Mouse (Mus musculus): ENCODE data around the gene Gm13694. TPM values are rescaled to one million over a fixed set of nuclear protein-coding genes. Genes with fewer than 3 reads are reported as not detected.
"Not testable (repeated sequence)": the region's sequence is repeated elsewhere in the genome, so short reads cannot be mapped to it uniquely, and the experiment has no call there.

Gene Gm13694
- polyA plus RNA-seq, 1 experiment: not detected

DNA sequence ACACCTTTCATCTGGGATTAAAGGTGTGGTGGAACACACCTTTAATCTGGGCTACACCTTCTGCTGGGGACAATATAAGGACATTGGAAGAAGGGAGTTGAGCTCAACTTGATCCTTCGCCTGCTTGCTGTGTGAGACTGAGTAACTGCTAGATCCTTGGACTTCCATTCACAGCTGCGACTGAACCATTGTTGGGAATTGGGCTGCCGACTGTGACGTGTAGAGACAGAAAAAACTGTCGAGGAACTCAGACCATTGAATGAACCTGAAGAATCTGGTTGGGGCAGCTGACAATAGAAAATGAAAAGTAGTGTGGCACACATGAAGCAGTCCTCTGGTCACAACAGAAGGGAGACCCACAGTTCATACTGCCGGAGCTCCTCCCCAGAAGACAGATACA is 5.9 kb upstream of the Gm13694 start, which contains the start of gene Gm13696:
Gm13696 (plus strand) TSS at position 301 of the 400 bp plus-strand sequence.
- H3ac ChIP-seq (ENCODE audit: control insufficient read depth, insufficient read length); H3K27me3 ChIP-seq (ENCODE audit: control insufficient read depth, insufficient read depth, insufficient read length); H3K4me2 ChIP-seq (ENCODE audit: low read depth): not testable (repeated sequence)

DNA sequence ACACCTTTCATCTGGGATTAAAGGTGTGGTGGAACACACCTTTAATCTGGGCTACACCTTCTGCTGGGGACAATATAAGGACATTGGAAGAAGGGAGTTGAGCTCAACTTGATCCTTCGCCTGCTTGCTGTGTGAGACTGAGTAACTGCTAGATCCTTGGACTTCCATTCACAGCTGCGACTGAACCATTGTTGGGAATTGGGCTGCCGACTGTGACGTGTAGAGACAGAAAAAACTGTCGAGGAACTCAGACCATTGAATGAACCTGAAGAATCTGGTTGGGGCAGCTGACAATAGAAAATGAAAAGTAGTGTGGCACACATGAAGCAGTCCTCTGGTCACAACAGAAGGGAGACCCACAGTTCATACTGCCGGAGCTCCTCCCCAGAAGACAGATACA is 5.7 kb downstream of the Gm13694 start, which contains the start of gene Gm13697:
Gm13697 (plus strand) TSS at position 301 of the 400 bp plus-strand sequence.
- not testable (repeated sequence) for H3K4me3 ChIP-seq; H3K36me3 ChIP-seq (ENCODE audit: control insufficient read depth, insufficient read depth); H3K79me2 ChIP-seq (ENCODE audit: control insufficient read depth, insufficient read depth); H3K4me2 ChIP-seq (ENCODE audit: low read depth); H3K27me3 ChIP-seq (ENCODE audit: control insufficient read depth, insufficient read depth, insufficient read length); H3ac ChIP-seq (ENCODE audit: control insufficient read depth, insufficient read length)

More for the DNA sequence above, 5.9 kb upstream of the Gm13694 start, which contains the start of gene Gm13696:
- H3K36me3 ChIP-seq (ENCODE audit: control insufficient read depth, insufficient read depth); H3K4me3 ChIP-seq; H3K79me2 ChIP-seq (ENCODE audit: control insufficient read depth, insufficient read depth): not testable (repeated sequence)

DNA sequence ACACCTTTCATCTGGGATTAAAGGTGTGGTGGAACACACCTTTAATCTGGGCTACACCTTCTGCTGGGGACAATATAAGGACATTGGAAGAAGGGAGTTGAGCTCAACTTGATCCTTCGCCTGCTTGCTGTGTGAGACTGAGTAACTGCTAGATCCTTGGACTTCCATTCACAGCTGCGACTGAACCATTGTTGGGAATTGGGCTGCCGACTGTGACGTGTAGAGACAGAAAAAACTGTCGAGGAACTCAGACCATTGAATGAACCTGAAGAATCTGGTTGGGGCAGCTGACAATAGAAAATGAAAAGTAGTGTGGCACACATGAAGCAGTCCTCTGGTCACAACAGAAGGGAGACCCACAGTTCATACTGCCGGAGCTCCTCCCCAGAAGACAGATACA is 11.5 kb downstream of the Gm13694 start, which contains the start of gene Gm13691:
Gm13691 (plus strand) TSS at position 301 of the 400 bp plus-strand sequence.
- H3K4me2 ChIP-seq (ENCODE audit: low read depth); H3K36me3 ChIP-seq (ENCODE audit: control insufficient read depth, insufficient read depth); H3K79me2 ChIP-seq (ENCODE audit: control insufficient read depth, insufficient read depth); H3K4me3 ChIP-seq; H3K27me3 ChIP-seq (ENCODE audit: control insufficient read depth, insufficient read depth, insufficient read length); H3ac ChIP-seq (ENCODE audit: control insufficient read depth, insufficient read length): not testable (repeated sequence)

DNA sequence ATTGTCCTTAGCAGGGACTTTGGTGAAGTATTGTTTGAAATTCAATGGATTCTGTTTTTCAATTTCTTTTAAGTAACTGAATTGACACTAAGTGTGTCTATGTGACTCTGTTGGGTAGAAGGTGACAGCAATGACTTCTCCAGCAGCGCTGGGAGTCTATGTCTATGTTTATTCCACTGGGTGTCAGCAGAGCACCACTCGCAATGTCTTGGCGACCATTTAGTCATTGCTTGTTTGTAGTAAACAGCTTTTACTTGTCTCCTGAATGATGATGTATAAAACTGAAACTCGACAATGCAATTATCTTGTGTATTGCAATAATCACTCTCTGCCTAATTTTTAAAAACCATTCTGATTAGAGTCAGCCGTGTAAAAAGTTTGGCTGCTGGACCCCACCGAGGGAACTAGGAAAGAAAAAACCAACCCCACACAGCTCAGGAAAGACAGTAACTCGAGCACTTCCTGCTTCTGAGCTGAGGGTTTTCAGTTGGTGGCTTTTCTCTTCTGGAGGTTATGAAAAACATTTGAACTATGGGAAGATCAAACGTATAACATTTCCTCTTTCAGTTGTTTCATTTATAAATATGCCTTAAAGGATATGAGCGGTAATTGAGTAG is 15.0 kb downstream of the Gm13694 start:
- not testable (repeated sequence) for H3K4me3 ChIP-seq; H3K27me3 ChIP-seq (ENCODE audit: control insufficient read depth, insufficient read depth, insufficient read length); H3ac ChIP-seq (ENCODE audit: control insufficient read depth, insufficient read length); H3K79me2 ChIP-seq (ENCODE audit: control insufficient read depth, insufficient read depth); H3K36me3 ChIP-seq (ENCODE audit: control insufficient read depth, insufficient read depth)
- peak overlapping the region; percentile 68 for H3K4me2 ChIP-seq (ENCODE audit: low read depth)

DNA sequence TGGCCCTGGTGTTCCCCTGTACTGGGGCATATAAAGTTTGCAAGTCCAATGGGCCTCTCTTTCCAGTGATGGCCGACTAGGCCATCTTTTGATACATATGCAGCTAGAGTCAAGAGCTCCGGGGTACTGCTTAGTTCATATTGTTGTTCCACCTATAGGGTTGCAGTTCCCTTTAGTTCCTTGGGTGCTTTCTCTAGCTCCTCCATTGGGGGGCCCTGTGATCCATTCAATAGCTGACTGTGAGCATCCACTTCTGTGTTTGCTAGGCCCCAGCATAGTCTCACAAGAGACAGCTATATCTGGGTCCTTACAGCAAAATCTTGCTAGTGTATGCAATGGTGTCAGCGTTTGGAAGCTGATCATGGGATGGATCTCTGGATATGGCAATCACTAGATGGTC is 15.8 kb downstream of the Gm13694 start:
- H3ac ChIP-seq (ENCODE audit: control insufficient read depth, insufficient read length); H3K4me3 ChIP-seq; H3K27me3 ChIP-seq (ENCODE audit: control insufficient read depth, insufficient read depth, insufficient read length); H3K36me3 ChIP-seq (ENCODE audit: control insufficient read depth, insufficient read depth); H3K4me2 ChIP-seq (ENCODE audit: low read depth); H3K79me2 ChIP-seq (ENCODE audit: control insufficient read depth, insufficient read depth): not testable (repeated sequence)

DNA sequence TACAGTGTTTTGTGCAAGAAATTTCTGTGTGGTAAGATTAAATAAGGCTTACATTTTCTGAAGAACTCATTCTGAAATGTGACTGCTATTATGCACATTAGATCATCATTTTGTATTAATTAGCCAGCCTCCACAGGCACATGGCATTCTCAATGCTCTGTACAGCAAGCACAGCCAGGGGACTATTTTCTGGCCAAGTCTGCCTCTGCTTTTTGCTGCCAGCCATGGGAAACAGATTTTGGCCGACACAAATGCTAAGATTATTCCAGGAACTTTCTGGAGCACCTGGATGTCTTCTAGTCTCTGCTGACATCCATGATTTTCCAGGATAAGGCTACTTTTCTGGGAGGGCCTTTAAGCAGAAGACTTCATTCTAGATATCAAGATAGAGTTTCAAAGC is 30.2 kb downstream of the Gm13694 start:
- Histone ChIP-seq H3K4me3 (no peak overlapping the region), H3K27me3 (ENCODE audit: control insufficient read depth, insufficient read depth, insufficient read length) (no peaks in the 10 kb centered on the region), H3K79me2 (ENCODE audit: control insufficient read depth, insufficient read depth) (no peaks in the 10 kb centered on the region), H3K36me3 (ENCODE audit: control insufficient read depth, insufficient read depth) (no peaks in the 10 kb centered on the region), H3ac (ENCODE audit: control insufficient read depth, insufficient read length) (no peak overlapping the region), H3K4me2 (ENCODE audit: low read depth) (no peak overlapping the region)
- TF ChIP-seq POLR2AphosphoS2 (IDR thresholded peaks at IDR 0.05; ENCODE audit: insufficient read length, low read depth): no peak
- no peak for TF ChIP-seq MAX (IDR thresholded peaks at IDR 0.05; ENCODE audit: low read depth)
- no peak for TF ChIP-seq TCF3 (IDR thresholded peaks at IDR 0.05; ENCODE audit: insufficient read length, low read depth)
- no peak for TF ChIP-seq TCF12 (IDR thresholded peaks at IDR 0.05; ENCODE audit: insufficient read depth, poor library complexity, severe bottlenecking)
- no peak for TF ChIP-seq USF1 (IDR thresholded peaks at IDR 0.05; ENCODE audit: low read depth)
- no peak for TF ChIP-seq MYOD1 (IDR thresholded peaks at IDR 0.05; ENCODE audit: control insufficient read depth in 1 of 3, insufficient read length in 2 of 3, low read depth in 2 of 3)
- no peak for TF ChIP-seq REST (IDR thresholded peaks at IDR 0.05; ENCODE audit: insufficient read depth, insufficient read length)
- TF ChIP-seq POLR2A (IDR thresholded peaks at IDR 0.05; ENCODE audit: insufficient read length, low read depth): no peak
- no peak for TF ChIP-seq SRF (IDR thresholded peaks at IDR 0.05; ENCODE audit: control insufficient read depth, insufficient read length, low read depth)
- TF ChIP-seq E2F4 (IDR thresholded peaks at IDR 0.05; ENCODE audit: insufficient read depth): no peak
- TF ChIP-seq MYOG (IDR thresholded peaks at IDR 0.05; ENCODE audit: control insufficient read depth in 1 of 3, insufficient read depth in 1 of 3, insufficient read length in 2 of 3, low read depth in 2 of 3): no peak

DNA sequence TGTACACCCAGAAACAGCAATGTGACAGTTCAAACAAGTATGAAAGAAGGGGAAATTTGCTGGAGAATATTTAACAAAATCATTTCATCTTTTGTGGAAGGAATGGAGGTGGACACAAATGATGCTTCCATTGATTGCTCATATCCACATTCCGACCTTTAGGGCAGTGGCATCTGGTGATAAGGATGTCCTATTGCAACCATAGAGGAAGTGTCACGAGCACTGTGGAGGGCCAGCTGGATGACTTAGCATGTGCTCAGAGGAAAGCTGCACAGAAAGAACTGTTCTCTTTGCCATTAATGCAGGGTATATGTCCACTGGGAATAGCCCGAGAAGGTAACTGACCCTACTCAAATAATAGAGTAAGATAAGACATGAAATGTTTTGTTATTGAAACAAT is 31.1 kb downstream of the Gm13694 start:
- no peaks in the 10 kb centered on the region for H3K36me3 ChIP-seq (ENCODE audit: control insufficient read depth, insufficient read depth)
- TF ChIP-seq USF1 (IDR thresholded peaks at IDR 0.05; ENCODE audit: low read depth): no peak
- TF ChIP-seq MYOG (IDR thresholded peaks at IDR 0.05; ENCODE audit: control insufficient read depth in 1 of 3, insufficient read depth in 1 of 3, insufficient read length in 2 of 3, low read depth in 2 of 3): no peak
- no peak for TF ChIP-seq POLR2A (IDR thresholded peaks at IDR 0.05; ENCODE audit: insufficient read length, low read depth)
- no peak for TF ChIP-seq TCF3 (IDR thresholded peaks at IDR 0.05; ENCODE audit: insufficient read length, low read depth)
- no peak for TF ChIP-seq MYOD1 (IDR thresholded peaks at IDR 0.05; ENCODE audit: control insufficient read depth in 1 of 3, insufficient read length in 2 of 3, low read depth in 2 of 3)
- TF ChIP-seq SRF (IDR thresholded peaks at IDR 0.05; ENCODE audit: control insufficient read depth, insufficient read length, low read depth): no peak
- TF ChIP-seq POLR2AphosphoS2 (IDR thresholded peaks at IDR 0.05; ENCODE audit: insufficient read length, low read depth): no peak
- no peak for TF ChIP-seq E2F4 (IDR thresholded peaks at IDR 0.05; ENCODE audit: insufficient read depth)
- TF ChIP-seq CEBPB (IDR thresholded peaks at IDR 0.05; ENCODE audit: insufficient read depth, poor library complexity, severe bottlenecking): no peak
- TF ChIP-seq MAX (IDR thresholded peaks at IDR 0.05; ENCODE audit: low read depth): no peak
- no peak for TF ChIP-seq REST (IDR thresholded peaks at IDR 0.05; ENCODE audit: insufficient read depth, insufficient read length)
- no peak for TF ChIP-seq TCF12 (IDR thresholded peaks at IDR 0.05; ENCODE audit: insufficient read depth, poor library complexity, severe bottlenecking)
- no peak overlapping the region for H3K4me3 ChIP-seq
- H3K4me2 ChIP-seq (ENCODE audit: low read depth): no peak overlapping the region
- no peaks in the 10 kb centered on the region for H3K27me3 ChIP-seq (ENCODE audit: control insufficient read depth, insufficient read depth, insufficient read length)
- H3K79me2 ChIP-seq (ENCODE audit: control insufficient read depth, insufficient read depth): no peaks in the 10 kb centered on the region
- no peak overlapping the region for H3ac ChIP-seq (ENCODE audit: control insufficient read depth, insufficient read length)
